In the genomic region with DNA sequence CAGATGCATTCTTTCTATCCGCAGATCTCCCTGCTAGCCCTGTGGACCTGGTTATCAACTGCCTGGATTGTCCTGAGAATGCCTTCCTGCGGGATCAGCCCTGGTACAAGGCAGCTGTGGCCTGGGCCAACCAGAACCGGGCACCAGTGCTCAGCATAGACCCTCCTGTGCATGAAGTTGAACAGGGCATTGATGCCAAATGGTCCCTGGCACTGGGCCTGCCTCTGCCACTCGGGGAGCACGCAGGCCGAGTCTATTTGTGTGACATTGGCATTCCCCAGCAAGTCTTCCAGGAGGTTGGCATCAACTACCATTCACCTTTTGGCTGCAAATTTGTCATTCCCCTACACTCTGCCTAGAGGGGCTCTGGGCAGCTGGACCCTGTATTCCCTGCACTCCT, we compare ENCODE assay signal across 12 mouse cellular contexts. TPM values are rescaled to one million over a fixed set of nuclear protein-coding genes. Genes with fewer than 3 reads are reported as not detected.
DNase-seq lines count a peak whose midpoint lies in the region; ATAC-seq and TF ChIP-seq lines count a peak whose summit lies in the region.
"Had no signal": no experiment of that assay in that cellular context is flagged by ENCODE, and none has a peak within 500 bp of the region (broad histone marks: within the 10 kb centered on the region; RNA-seq: fewer than 3 reads in every experiment).

No protein-coding gene starts in this region.

- no peak overlapping the region for H3K4me3 ChIP-seq in heart, embryonic 15.5 days
- no peak overlapping the region for H3K4me3 ChIP-seq in left cerebral cortex, adult 2 months
- no peak overlapping the region for H3K4me3 ChIP-seq in cerebellum, adult 2 months (replicated peaks; ENCODE audit: insufficient read depth, low read depth, low read length)
- no peak overlapping the region for H3K4me3 ChIP-seq in liver, embryonic 12.5 days
- H3K4me3 ChIP-seq: forebrain, embryonic 12.5 days had no signal

- DNase-seq in heart, adult 8-10 months (ENCODE audit: low spot score): no peak
- DNase-seq in left cerebral cortex, adult 2 months (ENCODE audit: extremely low spot score in 1 of 2, low spot score in 2 of 2): no peak
- no peak for DNase-seq in left cerebral cortex, postnatal 14 days (ENCODE audit: low spot score in 2 of 2)
- DNase-seq in cerebellum, adult 2 months: peak; percentile 78 to 81
- peak; percentile 88 to 91 for DNase-seq in cerebellum, postnatal 14 days
- DNase-seq in urinary bladder, postnatal 10 days (ENCODE audit: low spot score): no peak
- DNase-seq: lung, embryonic 14.5 days; right cerebral cortex, adult 18-20 months had no signal

- intact Hi-C loops in left cerebral cortex, adult 2 months (cut with DNase I): no loop called here
- intact Hi-C loops in left cerebral cortex, postnatal 14 days (cut with DNase I): loop anchor here (5.0 kb wide), 1 partner anchor 161 kb away; the partner anchor contains the start of gene Ulk3

- WGBS in heart, embryonic 15.5 days: 80% methylated on average over 6 of the region's 6 CpGs
- 11% methylated on average over 6 of the region's 6 CpGs for WGBS in cerebellum, adult 2 months
- WGBS in liver, embryonic 12.5 days (ENCODE audit: insufficient replicate concordance): 96% methylated on average over 6 of the region's 6 CpGs

- H3K27me3 ChIP-seq in heart, embryonic 15.5 days: no peaks in the 10 kb centered on the region
- H3K27me3 ChIP-seq in cerebellum, adult 2 months (ENCODE audit: control insufficient read depth, insufficient read depth, low read length): no peaks in the 10 kb centered on the region
- no peaks in the 10 kb centered on the region for H3K27me3 ChIP-seq in liver, embryonic 12.5 days (replicated peaks)
- H3K27me3 ChIP-seq: forebrain, embryonic 12.5 days had no signal

- TF ChIP-seq POLR2A in cerebellum, adult 2 months (IDR thresholded peaks at IDR 0.05; ENCODE audit: borderline replicate concordance, insufficient read depth, low read length): no peak

- no peaks in the 10 kb centered on the region for H3K9me3 ChIP-seq in heart, embryonic 15.5 days (replicated peaks)
- no peaks in the 10 kb centered on the region for H3K9me3 ChIP-seq in liver, embryonic 12.5 days (replicated peaks)
- H3K9me3 ChIP-seq: forebrain, embryonic 12.5 days had no signal

- no peak for TF ChIP-seq CTCF in left cerebral cortex, adult 2 months (IDR thresholded peaks at IDR 0.05)
- TF ChIP-seq CTCF in cerebellum, adult 2 months (IDR thresholded peaks at IDR 0.05; ENCODE audit: borderline replicate concordance, insufficient read depth, low read depth, low read length): no peak

- H3K9ac ChIP-seq in heart, embryonic 15.5 days: no peak overlapping the region
- H3K9ac ChIP-seq in liver, embryonic 12.5 days: no peak overlapping the region
- H3K9ac ChIP-seq: forebrain, embryonic 12.5 days; lung, embryonic 14.5 days had no signal

- H3K36me3 ChIP-seq in heart, embryonic 15.5 days: peaks cover 81% of the 10 kb centered on the region
- peaks cover 99% of the 10 kb centered on the region for H3K36me3 ChIP-seq in liver, embryonic 12.5 days

- H3K27ac ChIP-seq in heart, embryonic 15.5 days: 0 out of 2 replicates have a peak overlapping the region, but pooled peaks have one; percentile 5
- H3K27ac ChIP-seq in left cerebral cortex, adult 2 months: peak overlapping the region; percentile 47; the same call in 1 of the 2 replicates
- H3K27ac ChIP-seq in cerebellum, adult 2 months (ENCODE audit: insufficient read depth, low read length): no peak overlapping the region
- no peak overlapping the region for H3K27ac ChIP-seq in liver, embryonic 12.5 days
- H3K27ac ChIP-seq: forebrain, embryonic 12.5 days; stomach, postnatal 0 days had no signal

- no peak for ATAC-seq in heart, embryonic 15.5 days (replicated peaks; ENCODE audit: insufficient number of reproducible peaks, insufficient read depth, low FRiP score, low read depth)
- ATAC-seq in liver, embryonic 12.5 days: no peak

- no peak overlapping the region for H3K4me2 ChIP-seq in heart, embryonic 15.5 days
- H3K4me2 ChIP-seq in liver, embryonic 12.5 days: no peak overlapping the region
- H3K4me2 ChIP-seq: forebrain, embryonic 12.5 days; lung, embryonic 14.5 days had no signal

- H3K4me1 ChIP-seq in heart, embryonic 15.5 days (replicated peaks): peaks cover 8% of the 10 kb centered on the region; the same call in 1 of the 2 replicates
- peaks cover 17% of the 10 kb centered on the region for H3K4me1 ChIP-seq in cerebellum, adult 2 months (ENCODE audit: control insufficient read depth, insufficient read depth, low read length)
- H3K4me1 ChIP-seq in liver, embryonic 12.5 days: no peaks in the 10 kb centered on the region; the same call in 1 of the 2 replicates
- H3K4me1 ChIP-seq: forebrain, embryonic 12.5 days had no signal

RNA-seq across cellular contexts. Expression of gene Clk3, which starts 17.5 kb away (rescaled TPM):
- 48.5 and 65.2 TPM in 2 replicates for polyA plus RNA-seq in heart, embryonic 15.5 days (2015; fragmentation: Nextera tagmentation; extraction: Ambion mirVana)
- total RNA-seq in heart, adult 8-10 months (2022): 10 to 100 TPM; 23.8 to 36.5 (median 29.3) TPM
- total RNA-seq in left cerebral cortex, adult 2 months (2021): 10 to 100 TPM; 86.8 to 96.3 TPM
- 10 to 100 TPM; 81.3 to 81.8 TPM for total RNA-seq in left cerebral cortex, postnatal 14 days (2021)
- polyA plus RNA-seq in cerebellum, adult 2 months (2012; rRNA removed): 144 TPM in 2 replicates
- 99.8 and 104 TPM in 2 replicates for polyA plus RNA-seq in liver, embryonic 12.5 days (2016; fragmentation: Nextera tagmentation; extraction: Ambion mirVana)

RNA-seq across cellular contexts. Expression of gene Edc3, which starts 39.8 kb away (rescaled TPM):
- polyA plus RNA-seq in heart, embryonic 15.5 days (2015; fragmentation: Nextera tagmentation; extraction: Ambion mirVana): 13.5 and 21.4 TPM in 2 replicates
- 1 to 10 TPM; 3.6 to 5.3 (median 4.5) TPM for total RNA-seq in heart, adult 8-10 months (2022)
- 10 to 100 TPM; 13.8 to 14.2 TPM for total RNA-seq in left cerebral cortex, adult 2 months (2021)
- 10 to 100 TPM; 15.3 to 15.6 TPM for total RNA-seq in left cerebral cortex, postnatal 14 days (2021)
- polyA plus RNA-seq in cerebellum, adult 2 months (2012; rRNA removed): 16.1 TPM in 2 replicates
- 21.2 and 22.2 TPM in 2 replicates for polyA plus RNA-seq in liver, embryonic 12.5 days (2016; fragmentation: Nextera tagmentation; extraction: Ambion mirVana)

Comparison
In these comparisons a context has a peak if more than half of its experiments do, and no peak if none do; other contexts are left out.
1. H3K27ac ChIP-seq: peak in heart, embryonic 15.5 days (single experiment) and left cerebral cortex, adult 2 months (single experiment); none in cerebellum, adult 2 months (single experiment) and liver, embryonic 12.5 days (single experiment).
2. DNase-seq: peak in cerebellum, adult 2 months (2 of 2) and cerebellum, postnatal 14 days (2 of 2); none in heart, adult 8-10 months (single experiment), left cerebral cortex, adult 2 months (0 of 2), left cerebral cortex, postnatal 14 days (0 of 2) and urinary bladder, postnatal 10 days (single experiment).